Mouse (Mus musculus) kidney, adult 9 months (tissue): ENCODE measurements around the gene Ssmem1.

Experiments used
- DNase-seq: peaks from one replicate; pipeline ENCODE4 v3.0.0; 2022

The Ssmem1 gene

DNA sequence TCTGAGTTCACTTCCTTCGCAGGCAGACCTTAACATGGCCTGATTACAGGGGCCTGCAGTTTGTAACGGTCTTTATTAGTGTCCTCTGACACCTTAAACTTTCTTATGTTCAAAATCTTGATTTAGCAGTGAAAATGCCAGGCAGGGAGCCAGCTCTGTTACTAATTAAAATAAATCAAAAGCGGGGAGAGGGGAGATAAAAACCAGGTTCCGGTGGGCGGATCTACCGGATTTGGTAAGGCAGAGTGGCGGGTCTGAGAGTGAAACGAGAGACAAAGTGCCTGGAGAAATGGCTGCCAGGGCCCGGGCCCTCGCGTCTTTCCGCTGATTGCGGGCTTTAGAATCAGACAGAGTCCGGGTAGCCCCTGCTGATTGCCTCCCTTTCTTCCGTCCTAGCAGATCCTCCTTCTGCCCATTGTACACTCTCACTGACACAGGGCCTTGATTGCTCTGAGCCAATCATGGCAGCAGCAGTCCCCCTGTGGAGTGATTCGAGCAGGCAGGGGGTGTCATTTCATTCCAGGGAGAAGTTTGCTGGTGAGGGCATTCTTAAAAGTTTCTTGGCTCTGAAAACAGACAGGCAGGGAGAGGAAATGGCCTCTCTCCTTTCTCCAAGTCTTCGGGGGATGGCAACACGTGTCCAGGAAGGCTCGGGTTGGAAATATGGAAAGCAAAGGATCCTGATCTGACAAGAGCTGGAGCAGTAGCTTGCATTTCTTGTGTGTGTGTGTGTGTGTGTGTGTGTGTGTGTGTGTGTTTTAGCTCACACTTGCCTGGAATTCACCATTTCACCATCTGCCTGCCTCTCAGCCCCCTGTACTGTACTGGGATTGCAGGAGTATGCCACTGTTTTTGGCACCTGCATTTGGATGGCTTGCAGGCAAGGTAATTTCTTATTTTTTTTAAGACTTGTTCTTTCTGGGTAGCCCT lies 17.2 kb downstream of the Ssmem1 start:
- DNase-seq = peak; percentile 72

DNA sequence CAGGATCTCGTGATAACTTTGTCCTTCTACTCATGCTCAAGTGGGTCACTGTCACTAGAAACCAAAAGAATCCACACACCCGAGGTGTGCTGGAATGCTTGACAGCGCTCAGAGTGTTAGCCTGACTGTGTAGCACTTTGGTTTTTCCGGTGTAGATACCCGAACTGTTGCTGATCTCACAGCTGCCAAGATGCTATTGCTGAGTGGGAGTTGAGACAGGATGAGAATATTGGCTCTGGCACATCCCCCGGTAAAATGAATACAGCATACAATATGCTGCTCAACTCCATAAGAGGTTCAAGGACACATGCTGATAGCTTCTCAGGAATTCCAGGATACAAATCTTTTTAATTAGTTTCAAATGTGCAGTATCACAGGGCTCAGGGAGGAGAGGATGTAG lies 19.2 kb downstream of the Ssmem1 start:
- no peak for DNase-seq

DNA sequence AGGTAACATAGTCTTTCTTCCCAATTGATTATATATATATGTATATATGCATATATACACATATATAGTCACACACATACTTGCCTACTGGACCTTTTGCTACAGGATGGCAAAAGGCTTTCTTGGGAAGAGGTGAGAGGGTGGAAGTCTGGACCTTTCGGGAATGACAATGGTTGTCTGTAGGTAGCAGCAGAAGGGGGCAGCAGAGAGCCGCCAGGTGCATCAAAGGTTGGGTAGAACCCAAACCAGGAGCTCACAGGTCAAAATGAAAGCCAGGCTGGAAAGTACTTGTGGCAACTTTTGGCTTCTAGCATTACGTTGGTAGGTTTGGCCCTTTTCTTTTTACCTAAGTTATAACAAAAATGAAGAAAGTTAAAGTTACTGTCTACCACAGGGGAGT lies 25.7 kb downstream of the Ssmem1 start:
- peak; percentile 58 for DNase-seq

DNA sequence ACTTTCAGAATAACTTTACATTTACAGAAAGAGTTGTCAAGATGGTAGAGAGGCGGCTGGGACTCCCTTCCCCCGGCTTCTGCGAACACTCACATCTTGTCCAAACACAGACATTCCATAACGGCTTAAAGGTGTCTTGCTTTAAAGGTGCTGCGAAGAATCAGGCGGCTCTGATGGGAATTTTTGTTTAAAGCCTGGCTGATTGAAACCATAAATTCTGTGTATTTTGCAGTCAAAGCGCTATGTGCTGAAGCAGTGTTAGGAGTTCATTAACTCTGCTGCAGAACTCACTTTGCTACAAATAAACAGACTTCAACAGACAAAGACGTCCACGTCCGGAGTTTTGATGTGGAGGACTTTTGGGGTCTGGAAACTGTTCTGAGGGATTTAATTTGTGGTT lies 28.6 kb downstream of the Ssmem1 start:
- DNase-seq = no peak

DNA sequence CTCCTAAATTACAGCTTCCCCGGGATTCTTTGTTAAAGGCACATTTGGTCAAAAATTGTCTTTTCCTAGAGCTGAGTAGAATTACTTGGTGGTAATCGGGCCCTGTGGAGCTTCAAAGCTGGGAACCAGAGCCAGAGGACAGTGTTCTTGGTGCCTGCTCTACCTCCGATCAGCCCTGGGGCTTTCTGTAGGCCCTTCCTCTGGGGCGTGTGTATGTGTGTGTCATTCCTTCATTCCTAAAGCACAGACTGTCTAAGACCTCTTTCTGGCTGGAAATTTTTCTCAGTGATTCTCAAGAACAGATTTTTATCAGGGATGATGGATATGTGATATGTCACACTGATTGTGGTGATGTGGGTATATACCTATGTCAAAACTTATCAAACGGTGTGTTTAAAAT lies 29.2 kb downstream of the Ssmem1 start:
- DNase-seq = no peak

DNA sequence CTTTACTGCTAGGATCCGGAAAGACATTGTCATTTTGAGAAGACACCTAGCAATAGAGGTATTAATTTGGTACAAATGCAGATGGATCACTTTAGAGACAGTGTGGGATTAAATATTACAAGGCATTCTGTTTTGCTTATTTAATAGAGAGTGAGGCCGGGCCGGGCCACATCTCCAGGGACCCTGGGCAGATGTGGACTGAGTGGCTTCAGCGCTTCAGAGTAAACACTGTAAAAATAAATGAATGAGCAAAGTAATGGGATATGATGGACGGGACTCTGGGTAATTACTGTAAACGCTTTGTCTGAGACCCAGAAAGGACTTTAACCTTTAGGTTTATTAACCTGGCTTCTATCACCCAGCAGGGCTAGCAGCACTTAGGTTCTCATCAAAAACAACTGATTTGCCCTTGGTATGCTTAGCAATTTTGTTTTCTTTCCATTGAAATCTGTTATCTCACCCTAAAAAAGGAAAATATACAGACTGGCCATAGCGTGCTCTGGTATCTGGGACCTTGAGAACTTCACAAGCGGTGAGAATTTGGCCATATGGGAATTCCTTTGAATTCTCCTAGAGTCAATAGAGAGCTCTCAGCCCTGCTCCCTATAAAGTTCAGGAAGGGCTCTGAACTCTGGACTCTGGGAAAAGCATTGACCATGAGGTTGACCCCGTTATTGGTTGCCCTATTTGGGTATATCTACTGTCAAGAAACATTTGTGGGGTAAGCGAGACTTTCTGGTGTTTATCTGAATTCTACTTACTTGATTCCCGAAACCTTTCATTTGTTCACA lies 31.6 kb downstream of the Ssmem1 start, which contains the start of gene Cpa2:
Gene Cpa2, plus strand, starts transcription at position 574 of the 791 bp plus-strand sequence.
- DNase-seq = no peak

DNA sequence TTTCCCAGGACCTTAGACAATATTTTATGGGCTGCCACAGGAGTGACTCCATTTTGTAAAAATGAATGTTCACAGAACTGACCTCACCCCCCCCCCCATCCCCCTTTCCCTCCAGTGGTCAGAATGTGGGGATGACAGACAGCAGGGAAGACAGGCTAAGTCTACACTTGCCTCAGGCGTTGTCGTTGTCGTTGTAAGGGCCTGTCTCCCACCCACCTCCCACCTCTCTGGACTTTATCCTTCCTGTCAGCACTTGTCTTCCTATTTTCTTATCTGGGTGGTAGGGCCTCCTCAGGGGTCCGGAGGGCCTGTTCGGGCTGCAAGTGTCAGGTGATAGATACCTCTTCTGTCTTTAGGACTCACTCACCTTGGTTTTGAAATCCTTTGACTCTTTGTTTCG lies 32.6 kb downstream of the Ssmem1 start:
- no peak for DNase-seq

DNA sequence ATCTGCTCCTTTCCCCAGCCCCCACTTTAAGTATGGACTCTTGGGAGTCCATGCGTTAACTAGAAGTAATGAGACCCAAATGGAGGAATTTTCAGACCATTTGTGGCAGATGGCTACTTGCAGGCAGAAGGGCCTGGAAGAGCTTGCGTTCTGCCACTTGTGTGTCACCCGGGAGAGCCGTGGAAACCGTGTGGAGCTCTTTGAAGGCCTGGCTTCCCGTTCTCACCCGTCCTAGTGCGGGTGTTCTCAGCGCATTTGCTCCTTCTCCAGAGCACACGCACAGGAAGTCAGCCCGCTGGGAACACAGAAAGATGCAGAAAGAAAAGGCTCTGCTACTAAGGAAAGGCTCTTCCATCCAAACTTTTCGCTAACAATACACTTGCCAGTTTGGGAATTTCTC lies 33.4 kb downstream of the Ssmem1 start:
- DNase-seq = no peak

DNA sequence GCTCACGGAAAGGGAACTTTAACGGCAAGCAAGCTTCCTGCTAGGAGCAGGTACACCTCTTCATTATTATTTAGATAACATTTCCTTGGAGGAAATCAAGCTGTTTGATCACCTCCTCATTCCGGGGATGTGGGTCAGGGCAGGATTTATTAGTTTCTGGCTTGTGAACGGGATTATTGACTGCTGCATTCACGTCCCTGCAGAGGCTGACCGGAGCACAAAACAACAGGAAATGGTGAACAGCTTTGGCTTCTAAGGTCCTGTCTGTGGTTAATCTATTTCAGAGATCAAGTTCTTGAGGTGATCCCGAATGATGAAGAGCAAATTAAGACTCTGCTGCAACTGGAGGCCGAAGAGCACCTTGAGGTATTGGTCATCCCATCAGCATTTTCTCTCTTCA lies 34.2 kb downstream of the Ssmem1 start:
- no peak for DNase-seq

DNA sequence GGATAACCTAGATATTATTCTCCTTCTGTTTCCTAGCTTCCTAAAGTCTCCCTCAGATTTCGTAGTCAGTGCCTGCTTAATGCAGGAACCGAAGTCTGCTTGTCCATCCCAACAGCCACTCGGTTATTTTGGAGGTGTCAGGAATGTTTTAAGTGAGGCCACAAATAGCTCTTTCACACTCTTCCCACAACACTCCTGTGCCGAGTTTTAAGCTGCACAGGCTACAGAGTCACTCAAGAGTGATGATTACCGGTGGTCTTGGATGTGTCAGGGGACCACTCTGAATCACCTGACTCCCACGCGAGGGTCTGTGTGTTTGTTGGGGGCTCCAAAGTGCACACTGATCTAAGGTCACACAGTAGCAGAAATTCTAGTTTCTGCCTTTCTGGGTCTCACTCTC lies 36.0 kb downstream of the Ssmem1 start:
- DNase-seq = no peak

DNA sequence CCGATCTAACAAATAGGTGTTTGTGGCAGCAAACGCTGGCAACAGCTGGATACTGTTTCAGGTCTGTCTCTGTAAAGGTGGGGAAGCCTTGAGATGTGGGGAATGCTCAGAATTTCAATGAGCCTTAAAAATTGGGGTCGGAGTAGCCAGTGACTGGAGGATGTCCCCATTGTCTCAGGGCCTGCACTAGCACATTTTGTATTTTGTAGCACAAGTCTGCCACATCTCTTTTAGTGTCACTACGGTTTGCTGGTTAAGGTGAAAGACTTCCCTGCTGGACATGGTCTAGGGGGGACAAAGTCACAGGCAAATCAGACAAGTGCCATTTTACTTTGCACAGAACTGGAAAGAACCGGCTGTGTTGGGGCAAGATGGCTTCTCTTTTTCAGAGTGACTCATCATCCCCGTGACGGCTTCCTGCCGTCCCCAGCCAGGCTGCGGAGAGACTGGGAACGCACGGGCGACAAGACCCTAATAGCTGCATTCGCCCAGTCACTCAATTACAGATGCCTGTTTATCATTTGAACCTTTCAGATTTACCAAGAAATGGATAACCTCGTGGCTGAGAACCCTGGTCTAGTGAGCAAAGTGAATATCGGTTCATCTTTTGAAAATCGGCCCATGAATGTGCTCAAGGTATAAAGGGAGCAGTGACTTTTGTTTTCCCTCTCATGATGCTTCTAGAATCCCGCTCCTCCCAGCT lies 37.1 kb downstream of the Ssmem1 start:
- DNase-seq = no peak

DNA sequence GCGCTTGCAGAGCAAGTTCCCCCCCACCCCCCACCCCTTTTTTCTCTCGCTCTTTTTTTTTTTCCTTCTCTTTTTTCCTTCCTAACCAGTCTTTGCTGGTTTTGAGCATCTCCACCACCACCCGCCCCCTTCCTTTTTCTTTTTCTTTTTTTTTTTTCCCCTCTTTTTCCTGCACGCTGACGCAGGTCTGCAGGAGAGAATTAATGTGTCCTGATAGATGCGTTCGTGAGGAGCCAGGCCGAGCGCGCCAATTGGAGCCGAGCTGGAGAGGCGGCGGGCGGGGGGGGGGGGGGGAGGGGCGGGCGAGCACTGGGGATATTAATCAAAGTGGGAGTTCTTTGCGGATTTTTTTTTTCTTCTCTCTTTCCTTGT lies 37.6 kb downstream of the Ssmem1 start:
- DNase-seq = no peak

DNA sequence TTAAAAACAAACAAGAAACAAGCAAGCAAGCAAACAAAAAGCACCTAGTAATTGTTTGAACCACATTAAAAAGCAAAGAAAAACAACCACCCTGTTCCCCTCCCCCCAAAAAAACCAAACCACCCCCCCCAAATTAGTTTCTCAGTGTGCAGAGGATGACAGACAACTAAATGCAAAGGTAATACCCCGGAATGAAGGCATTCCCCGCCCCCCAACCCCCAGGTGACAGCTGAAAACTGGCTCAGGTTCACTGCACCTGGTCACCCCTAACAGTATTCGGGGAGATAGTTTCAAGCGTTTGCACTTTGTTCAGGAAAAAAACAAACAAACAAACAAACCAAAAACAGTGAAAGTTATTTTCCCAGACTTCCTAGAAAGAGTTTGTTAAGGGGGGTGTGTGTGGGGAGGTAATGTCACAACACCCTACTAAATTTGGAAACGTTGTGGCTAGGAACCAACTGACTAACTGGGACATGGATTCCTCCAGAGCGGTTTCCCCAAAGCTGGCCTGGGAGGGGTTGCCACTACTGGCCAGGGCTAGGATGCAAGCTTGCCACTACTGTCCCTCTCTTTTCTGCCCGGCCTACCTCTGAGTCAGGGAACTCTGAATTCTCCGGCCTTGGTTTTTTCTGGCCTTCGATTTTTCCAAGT lies 38.1 kb downstream of the Ssmem1 start:
- DNase-seq = no peak

DNA sequence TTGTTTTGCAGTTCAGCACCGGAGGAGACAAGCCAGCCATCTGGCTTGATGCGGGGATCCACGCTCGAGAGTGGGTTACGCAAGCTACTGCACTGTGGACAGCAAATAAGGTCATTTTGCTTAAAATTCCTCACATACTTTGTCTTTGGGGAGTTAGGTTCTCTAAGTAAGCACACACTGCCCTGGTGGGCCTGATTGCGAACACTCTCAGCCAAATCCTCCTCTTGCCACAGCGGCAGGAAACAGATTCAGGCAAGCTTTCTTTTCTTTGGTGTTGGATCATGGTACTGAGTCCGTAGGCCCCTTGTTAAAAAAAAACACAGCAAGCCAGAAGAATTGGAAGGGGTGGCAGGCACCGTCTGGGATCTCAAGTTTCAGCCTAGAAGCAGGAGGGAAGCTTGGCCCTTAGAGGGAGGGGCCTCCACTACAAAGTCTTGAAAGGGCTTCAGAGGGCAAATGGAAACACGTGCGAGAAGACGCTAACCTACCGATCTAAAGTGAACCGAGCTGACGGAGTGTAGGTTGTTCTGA lies 39.6 kb downstream of the Ssmem1 start:
- no peak for DNase-seq

DNA sequence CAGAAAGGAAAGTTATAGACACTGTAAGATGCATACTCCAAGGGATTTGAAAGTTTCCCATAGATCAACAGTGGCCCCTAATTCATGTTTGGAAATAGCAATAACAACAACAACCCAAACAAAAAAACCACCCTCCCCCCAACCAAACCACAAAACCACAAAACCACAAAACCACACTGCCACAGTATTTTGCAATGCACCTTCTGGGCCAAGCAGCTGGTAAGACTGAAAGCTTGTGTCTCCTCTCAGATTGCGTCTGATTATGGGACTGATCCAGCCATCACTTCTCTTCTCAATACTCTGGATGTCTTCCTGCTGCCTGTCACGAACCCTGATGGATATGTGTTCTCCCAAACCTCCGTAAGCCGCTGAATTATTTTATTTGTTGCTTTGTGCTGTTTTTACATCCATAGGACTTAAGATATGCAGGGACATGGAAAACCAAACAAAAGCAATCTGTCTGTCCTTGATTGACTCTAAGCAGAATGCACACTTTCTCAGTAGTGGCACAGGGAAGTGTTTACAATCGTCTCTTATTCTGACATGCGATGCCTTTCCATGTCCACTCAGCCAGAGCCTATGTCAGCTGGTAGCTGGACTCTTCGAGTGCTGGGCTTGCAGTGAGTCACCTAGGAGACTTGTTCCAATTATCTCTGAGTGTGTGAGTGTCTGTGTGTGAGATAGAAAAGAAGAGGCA lies 41.0 kb downstream of the Ssmem1 start:
- no peak for DNase-seq

DNA sequence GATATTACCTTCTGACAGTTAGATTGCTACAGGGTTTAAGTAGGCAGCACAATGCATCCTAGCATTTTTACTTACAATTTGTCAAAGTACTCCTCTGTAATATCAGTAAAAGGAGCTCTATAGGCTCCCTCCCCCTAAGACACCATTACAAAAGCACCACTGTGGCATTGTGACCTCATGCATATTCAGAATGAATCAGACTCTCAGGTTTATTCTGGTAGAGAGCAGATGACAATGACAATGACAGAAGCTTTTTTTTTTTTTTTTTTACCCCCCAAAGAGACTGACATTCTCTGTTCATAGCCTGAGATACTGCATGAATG lies 41.5 kb downstream of the Ssmem1 start:
- no peak for DNase-seq

DNA sequence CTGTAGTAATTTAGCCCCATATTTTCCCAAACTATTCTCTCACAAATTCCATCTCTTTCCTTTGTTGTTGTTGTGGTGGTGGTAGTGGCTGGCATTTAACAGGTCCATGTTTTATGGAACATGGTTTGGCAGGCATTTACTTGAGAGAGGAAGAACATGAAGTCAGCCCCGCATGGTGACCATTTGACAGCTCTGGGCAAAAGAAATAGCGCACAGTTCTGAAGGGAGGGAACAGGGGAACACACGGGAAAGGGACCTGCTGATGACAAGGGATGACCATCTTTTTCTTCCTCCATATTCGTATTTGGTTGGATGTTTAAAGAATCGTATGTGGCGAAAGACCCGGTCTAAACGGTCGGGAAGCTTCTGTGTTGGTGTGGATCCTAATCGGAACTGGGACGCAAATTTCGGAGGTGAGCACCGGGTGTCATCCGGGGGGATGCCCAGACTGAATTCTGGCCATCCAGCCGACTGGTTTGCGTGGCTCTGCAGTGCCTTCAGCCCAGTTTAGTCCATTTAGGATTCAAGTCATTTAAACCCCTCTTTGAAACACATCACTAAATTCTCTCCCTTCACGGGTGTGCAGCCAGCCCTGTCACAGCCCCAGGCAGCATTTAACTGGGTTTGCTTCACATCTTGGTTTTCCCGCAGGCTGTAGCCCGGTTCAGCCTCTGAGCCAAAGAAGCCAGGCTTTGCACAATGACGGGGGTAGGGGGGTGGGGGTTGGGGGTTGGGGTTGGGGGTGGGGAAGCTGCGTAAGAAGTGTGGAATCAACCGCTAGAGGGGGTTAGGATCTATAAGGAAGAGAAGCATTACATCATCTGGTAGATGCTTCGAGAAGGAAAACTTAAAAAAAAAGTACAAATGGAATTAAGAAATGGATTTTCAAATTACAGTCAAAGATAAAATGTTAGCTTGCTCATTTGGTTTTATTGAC lies 42.3 kb downstream of the Ssmem1 start:
- DNase-seq = no peak

DNA sequence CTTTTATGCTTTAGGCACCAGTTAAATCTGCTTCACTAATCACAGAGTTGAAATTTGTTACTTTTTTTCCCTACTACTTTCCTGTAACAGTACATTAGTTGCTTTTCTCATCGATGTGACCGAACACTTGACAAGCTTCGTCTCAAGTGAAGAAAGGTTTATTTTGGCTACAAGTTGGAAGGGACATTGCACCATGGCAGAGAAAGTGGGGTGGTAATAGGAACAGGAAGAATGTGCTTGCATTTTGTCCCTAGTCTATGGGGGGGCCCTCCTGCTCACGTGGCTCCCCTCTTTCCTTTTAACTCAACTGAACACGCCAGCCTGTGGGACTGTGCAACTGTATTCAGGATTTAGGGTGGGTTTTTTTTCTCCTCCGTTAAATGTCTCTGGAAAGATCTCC lies 43.0 kb downstream of the Ssmem1 start:
- no peak for DNase-seq

DNA sequence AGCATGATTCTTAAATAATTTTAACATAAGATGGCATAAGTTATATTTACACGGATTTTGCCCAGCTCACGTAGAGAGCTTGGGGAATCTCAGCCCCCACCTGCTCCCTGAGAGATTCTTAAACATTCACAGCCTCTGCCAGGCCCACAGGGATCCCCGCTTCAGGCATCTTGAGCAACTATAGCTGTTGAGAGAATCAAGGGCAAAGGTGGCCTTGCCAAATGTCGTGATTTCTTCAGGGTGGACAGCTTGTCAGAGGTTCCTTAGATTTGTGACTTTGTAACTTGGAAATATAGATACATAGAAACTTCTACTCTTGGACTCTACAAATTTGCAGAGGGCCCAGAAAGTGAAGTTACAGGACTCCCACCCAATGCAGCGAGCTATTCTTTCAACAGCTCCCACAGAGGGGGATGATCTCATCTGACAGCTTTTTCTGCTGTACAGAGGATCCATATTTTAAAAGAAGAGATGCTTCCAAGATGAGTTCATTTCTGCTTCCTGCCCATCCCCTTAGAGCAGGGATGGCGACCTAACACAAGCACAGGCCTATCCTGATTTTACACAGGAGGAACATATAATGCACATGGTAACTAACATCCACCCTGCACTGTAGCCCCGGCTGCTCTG lies 43.8 kb downstream of the Ssmem1 start:
- DNase-seq = no peak

DNA sequence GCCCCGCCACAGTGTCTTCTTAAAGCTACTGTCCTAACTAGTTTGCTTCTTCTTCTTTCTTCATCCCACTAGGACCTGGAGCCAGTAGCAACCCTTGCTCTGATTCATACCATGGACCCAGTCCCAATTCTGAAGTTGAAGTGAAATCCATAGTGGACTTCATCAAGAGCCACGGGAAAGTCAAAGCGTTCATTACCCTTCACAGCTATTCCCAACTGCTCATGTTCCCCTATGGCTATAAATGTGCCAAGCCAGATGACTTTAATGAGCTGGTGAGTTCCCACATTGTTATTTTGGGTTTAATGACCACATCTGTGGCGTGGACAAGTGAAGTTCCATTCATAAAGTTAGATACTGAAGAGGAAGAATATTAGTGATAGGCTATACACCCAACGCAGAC lies 44.4 kb downstream of the Ssmem1 start:
- no peak for DNase-seq
